Mouse (Mus musculus): ENCODE measurements around the gene Arhgef25. TPM values are rescaled to one million over a fixed set of nuclear protein-coding genes. Genes with fewer than 3 reads are reported as not detected.

The Arhgef25 gene
- total RNA-seq, 2 experiments from 2014 or later, result 19.0 to 21.6 TPM

DNA sequence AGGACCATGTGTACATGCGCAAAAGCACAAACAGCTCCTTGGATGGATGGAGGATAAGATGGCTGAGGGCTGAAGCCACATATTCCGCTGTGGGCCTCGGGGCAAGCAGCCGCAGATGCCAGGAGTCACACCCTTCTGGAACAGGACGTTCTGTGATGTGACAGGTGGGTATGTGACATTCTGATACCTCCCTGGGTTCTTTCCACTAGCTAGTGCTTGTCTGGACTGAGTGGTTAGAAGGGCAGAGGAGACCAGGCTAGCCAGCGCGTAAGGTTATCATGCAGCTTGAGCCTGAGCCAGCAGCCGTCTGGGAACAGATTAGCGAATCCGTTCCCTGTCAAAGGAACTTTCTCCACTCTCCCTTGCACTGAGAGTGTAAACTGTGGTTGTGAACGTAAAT is 48.9 kb downstream of the Arhgef25 start:
- DNase-seq, result no peak

DNA sequence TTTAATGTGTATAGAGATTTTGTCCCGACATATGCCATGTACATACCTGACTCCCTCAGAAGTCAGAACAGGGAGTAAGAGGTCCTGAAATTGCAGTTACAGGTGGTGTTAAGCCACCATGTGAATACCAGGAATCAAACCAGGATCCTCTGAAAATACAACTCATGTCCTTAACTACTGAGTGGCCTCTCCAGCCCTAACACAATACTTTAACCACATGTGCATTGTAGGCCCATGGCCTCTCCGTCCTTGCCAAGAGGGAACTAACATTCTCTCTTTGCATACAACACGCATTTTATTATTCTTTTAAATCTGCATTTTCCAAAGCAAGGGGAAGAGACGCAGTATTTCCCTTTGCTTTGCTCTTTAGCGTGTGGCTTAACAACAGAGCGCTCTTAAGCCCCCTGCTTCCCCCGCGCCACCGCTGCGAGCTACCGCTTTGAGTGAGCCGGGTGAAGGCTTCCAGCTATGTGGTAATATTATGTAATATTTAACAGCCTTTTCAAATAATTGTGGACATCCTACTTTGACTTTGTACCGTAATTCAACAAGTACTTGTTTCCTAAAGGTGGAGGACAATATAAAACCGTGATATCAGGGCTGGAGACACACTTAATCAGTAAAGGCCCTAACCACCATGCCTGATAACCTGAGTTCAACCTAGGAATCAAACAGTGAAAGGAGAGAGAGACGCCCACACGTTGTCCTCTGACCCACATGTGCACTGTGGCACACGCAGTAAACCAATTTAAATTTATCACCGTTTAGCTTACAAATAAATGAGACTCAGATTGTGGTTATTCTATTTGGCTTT is 51.3 kb downstream of the Arhgef25 start:
- no peak for DNase-seq

DNA sequence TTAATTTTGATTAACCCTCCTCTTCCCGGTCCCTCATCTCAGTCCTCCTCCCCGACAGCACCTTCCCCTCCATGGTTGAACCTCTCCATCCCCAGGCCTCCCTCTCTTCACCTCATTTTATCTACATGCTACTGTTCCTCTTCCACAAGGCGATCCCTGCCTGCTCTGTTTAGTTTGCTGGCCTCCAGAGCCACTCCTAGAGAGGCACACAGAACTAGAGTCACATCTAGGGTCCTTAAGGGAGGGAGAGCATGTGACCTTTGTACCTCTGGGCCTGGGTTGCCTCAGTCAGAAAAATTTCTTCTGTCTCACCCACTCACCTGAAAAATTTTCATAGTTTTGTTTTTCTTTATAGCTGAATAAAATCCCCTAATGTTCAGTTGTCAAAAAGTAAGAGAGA is 52.0 kb downstream of the Arhgef25 start:
- no peak for DNase-seq

DNA sequence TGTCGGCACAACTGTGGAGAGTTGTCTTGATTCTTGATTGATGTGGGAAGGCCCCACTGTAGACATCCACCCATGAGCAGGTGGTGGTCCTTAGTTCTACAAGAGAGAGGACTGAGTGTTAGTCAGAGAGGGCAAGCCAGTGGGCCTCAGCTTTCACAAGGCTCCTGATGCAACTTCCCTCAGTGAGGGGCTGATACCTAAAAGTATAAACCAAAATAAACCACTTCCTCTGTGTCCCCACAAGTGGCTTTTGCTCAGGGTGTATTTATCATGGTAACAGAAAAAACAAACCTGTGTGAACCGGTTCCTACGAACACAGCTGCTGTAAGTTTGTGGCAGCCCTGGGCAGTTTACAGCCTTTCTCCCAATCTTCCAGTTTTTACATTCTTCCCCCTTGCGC is 53.4 kb downstream of the Arhgef25 start:
- DNase-seq, result no peak

DNA sequence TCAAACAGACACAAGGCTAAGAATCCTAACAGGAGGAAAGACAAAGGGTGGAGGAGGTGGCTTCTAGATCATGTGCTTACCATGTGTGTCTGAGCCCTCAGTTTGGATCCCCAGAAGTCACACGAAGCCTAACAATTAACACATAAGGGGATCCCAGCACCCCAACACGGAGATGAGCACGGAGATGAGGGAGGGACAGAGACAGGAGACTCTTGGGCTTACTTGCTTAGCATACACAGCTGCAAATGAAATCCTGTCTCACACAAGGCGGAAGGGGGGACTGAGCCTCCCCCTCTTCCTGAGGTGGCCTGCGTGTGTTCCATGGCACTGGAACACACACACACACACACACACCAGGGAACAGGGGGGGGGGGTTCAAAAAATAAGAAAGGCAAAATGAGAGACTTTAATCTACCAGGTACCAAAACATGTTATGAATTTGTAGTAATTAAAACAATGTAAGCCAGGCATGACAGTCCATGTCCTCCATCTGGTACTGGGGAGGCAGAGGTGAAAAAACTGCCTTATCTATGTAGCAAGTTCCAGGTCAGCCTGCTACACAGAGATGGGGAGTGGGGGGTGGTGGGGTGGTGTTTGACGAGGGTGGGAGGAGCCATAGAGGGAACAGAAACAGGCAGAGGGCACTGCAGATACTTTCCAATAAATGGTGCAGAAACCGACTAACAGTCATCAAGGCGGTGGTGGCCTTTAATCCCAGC is 54.6 kb downstream of the Arhgef25 start:
- no peak for DNase-seq

DNA sequence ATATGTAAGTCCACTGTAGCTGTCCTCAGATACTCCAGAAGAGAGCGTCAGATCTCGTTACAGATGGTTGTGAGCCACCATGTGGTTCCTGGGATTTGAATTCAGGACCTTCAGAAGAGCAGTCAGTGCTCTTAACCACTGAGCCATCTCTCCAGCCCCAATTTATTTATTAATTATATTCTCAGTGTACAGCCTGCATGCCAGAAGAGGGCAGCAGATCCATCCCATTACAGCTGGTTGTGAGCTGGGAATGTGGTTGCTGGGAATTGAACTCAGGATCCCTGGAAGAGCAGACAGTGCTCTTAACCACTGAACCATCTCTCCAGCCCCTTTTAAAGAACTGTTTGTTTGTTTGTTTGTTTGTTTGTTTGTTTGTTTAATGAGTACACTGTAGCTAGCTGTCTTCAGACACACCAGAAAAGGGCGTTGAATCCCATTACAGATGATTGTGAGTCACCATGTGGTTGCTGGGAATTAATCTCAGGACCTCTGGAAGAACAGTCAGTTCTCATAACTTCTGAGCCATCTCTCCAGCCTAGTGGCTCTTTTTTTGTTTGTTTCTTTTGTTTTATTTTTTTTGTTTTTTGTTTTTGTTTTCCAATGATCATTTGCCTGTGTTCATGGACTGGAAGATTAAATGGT is 55.4 kb downstream of the Arhgef25 start:
- peak in 1 of 2 experiments; percentile 56 for DNase-seq

Other genes starting within 250 kb of the Arhgef25 start
- gene Ctdsp2, start 211.4 kb downstream of the Arhgef25 start, total RNA-seq (2021), result 100 to 1,000 TPM; 102 to 158 TPM
- 1 to 10 TPM; 2.7 to 4.5 TPM for gene Avil, start 189.4 kb downstream of the Arhgef25 start, total RNA-seq (2021)
- 10 to 100 TPM; 64.4 to 71.3 TPM for gene Tsfm, start 159.2 kb downstream of the Arhgef25 start, total RNA-seq (2021)
- 10 to 100 TPM; 20.1 to 21.4 TPM for gene Mettl1, start 148.7 kb downstream of the Arhgef25 start, total RNA-seq (2021)
- under 1 TPM; 0.30 to 0.53 TPM for gene Eef1akmt3, start 148.6 kb downstream of the Arhgef25 start, total RNA-seq (2021)
- under 1 TPM; 0.26 to 0.76 TPM for gene Cyp27b1, start 141.8 kb downstream of the Arhgef25 start, total RNA-seq (2021)
- 1 to 10 TPM; 9.3 to 9.7 TPM for gene March9, start 129.9 kb downstream of the Arhgef25 start, total RNA-seq (2021)
- 100 to 1,000 TPM; 213 to 225 TPM for gene Cdk4, start 126.5 kb downstream of the Arhgef25 start, total RNA-seq (2021)
- gene Tspan31, start 119.8 kb downstream of the Arhgef25 start, total RNA-seq (2021), result 100 to 1,000 TPM; 106 to 118 TPM
- gene Agap2, start 114.8 kb downstream of the Arhgef25 start, total RNA-seq (2021), result 1 to 10 TPM; 2.2 to 3.4 TPM
- 100 to 1,000 TPM; 120 to 138 TPM for gene Os9, start 69.0 kb downstream of the Arhgef25 start, total RNA-seq (2021)
- gene B4galnt1, start 24.9 kb downstream of the Arhgef25 start, total RNA-seq (2021), result 1 to 10 TPM; 6.3 to 6.8 TPM
- 1 to 10 TPM in 1 of 2 experiments, under 1 TPM in 1; 0.89 to 1.1 TPM for gene Slc26a10, start 9.4 kb downstream of the Arhgef25 start, total RNA-seq (2021)
- 10 to 100 TPM; 52.4 to 71.7 TPM for gene Dtx3, start 5.6 kb upstream of the Arhgef25 start, total RNA-seq (2021)
- 10 to 100 TPM; 39.2 to 48.1 TPM for gene Pip4k2c, start 21.5 kb upstream of the Arhgef25 start, total RNA-seq (2021)
- gene Kif5a, start 73.3 kb upstream of the Arhgef25 start, total RNA-seq (2021), result 1 to 10 TPM; 6.3 to 7.5 TPM
- 100 to 1,000 TPM; 148 to 190 TPM for gene Dctn2, start 76.3 kb upstream of the Arhgef25 start, total RNA-seq (2021)
- gene Mbd6, start 98.9 kb upstream of the Arhgef25 start, total RNA-seq (2021), result 10 to 100 TPM; 42.0 to 45.2 TPM
- gene Mars, start 121.7 kb upstream of the Arhgef25 start, total RNA-seq (2021), result 100 to 1,000 TPM; 102 to 123 TPM
- gene Arhgap9, start 131.9 kb upstream of the Arhgef25 start, total RNA-seq (2021), result 1 to 10 TPM; 1.7 to 2.2 TPM
- gene Gli1, start 151.9 kb upstream of the Arhgef25 start, total RNA-seq (2021), result 1 to 10 TPM; 2.7 to 4.2 TPM
- not detected for gene Inhbe, start 164.3 kb upstream of the Arhgef25 start, total RNA-seq (2021)
- not detected for gene Inhbc, start 180.3 kb upstream of the Arhgef25 start, total RNA-seq (2021)
- gene R3hdm2, start 190.2 kb upstream of the Arhgef25 start, total RNA-seq (2021), result 100 to 1,000 TPM; 115 to 126 TPM